Mouse (Mus musculus) stomach, embryonic 15.5 days (tissue): ENCODE results near the gene Oxct1. TPM values are rescaled to one million over a fixed set of nuclear protein-coding genes. Genes with fewer than 3 reads are reported as not detected.

ENCODE experiments used
- ATAC-seq: fragments of 200-750 bp; cut with Nextera tagmentation; 2 replicates; pipeline ENCODE4 v1.8.0; 2017; ENCODE audit warnings: low read depth, moderate number of reproducible peaks, moderate TSS enrichment; ENCODE audit not compliant: insufficient read depth, low FRiP score
- H3K27ac ChIP-seq: fragments of 300-500 bp; sonication (generic); 2 replicates; pipeline ENCODE4 v1.5.1; 2015; ENCODE audit warnings: mild to moderate bottlenecking, inconsistent platforms
- H3K27me3 ChIP-seq: fragments of 300-500 bp; sonication (generic); replicated peaks from 2 replicates; pipeline ENCODE4 v1.6.1; 2015; ENCODE audit warnings: inconsistent platforms
- H3K36me3 ChIP-seq: fragments of 300-500 bp; sonication (generic); 2 replicates; pipeline ENCODE4 v1.6.1; 2015; ENCODE audit warnings: inconsistent platforms
- H3K4me1 ChIP-seq: fragments of 300-500 bp; sonication (generic); 2 replicates; pipeline ENCODE4 v1.6.1; 2015; ENCODE audit warnings: inconsistent platforms
- H3K4me2 ChIP-seq: fragments of 300-500 bp; sonication (generic); 2 replicates; pipeline ENCODE4 v1.6.1; 2015; ENCODE audit warnings: mild to moderate bottlenecking, inconsistent platforms
- H3K4me3 ChIP-seq: fragments of 300-500 bp; sonication (generic); replicated peaks from 2 replicates; pipeline ENCODE4 v1.5.1; 2015; ENCODE audit warnings: inconsistent platforms
- H3K9ac ChIP-seq: fragments of 300-500 bp; sonication (generic); 2 replicates; pipeline ENCODE4 v1.6.1; 2015; ENCODE audit warnings: inconsistent platforms
- H3K9me3 ChIP-seq: fragments of 300-500 bp; sonication (generic); 2 replicates; pipeline ENCODE4 v1.6.1; 2016; ENCODE audit warnings: inconsistent platforms
- WGBS: fragments of 180-500 bp; shearing (Covaris S2); methylation state at CpG from one replicate; pipeline ENCODE4 v1.1.7; 2015; 5-methylcytosine and 5-hydroxymethylcytosine counted together
- polyA plus RNA-seq: library from polyadenylated mRNA; unstranded; fragments of >200 nt; fragmentation: Nextera tagmentation; extraction: Ambion mirVana; gene quantifications from 2 replicates; pipeline ENCODE4 v1.2.1, GENCODE M21; 2015

Oxct1 gene
- polyA plus RNA-seq, 1 experiment from 2014 or later = 191 TPM

- ATAC-seq = no peak
- Histone ChIP-seq H3K4me3 (no peak overlapping the region), H3K4me1 (no peaks in the 10 kb centered on the region), H3K27ac (no peak overlapping the region), H3K27me3 (no peaks in the 10 kb centered on the region), H3K36me3 (peaks cover 4% of the 10 kb centered on the region; the same call in 1 of the 2 replicates), H3K4me2 (no peak overlapping the region), H3K9me3 (no peaks in the 10 kb centered on the region), H3K9ac (no peak overlapping the region)
- 67% methylated on average over 3 of the region's 3 CpGs for WGBS
These were observed 7.2 kb downstream of the Oxct1 start for GRCm38 (mm10) chr15:4033168-4034004.

- no peak for ATAC-seq
These were observed 16.2 kb downstream of the Oxct1 start for GRCm38 (mm10) chr15:4042423-4042822.

GRCm38 (mm10) chr15:4043032-4043471 is 16.9 kb downstream of the Oxct1 start:
- H3K4me2 ChIP-seq = peak overlapping the region; percentile 30; the same call in 1 of the 2 replicates
- H3K9ac ChIP-seq = no peak overlapping the region
- peaks cover 6% of the 10 kb centered on the region; the same call in 1 of the 2 replicates for H3K36me3 ChIP-seq
- ATAC-seq = no peak
- no peak overlapping the region for H3K27ac ChIP-seq
- H3K4me3 ChIP-seq = no peak overlapping the region
- WGBS = 25% methylated on average over 4 of the region's 4 CpGs
- H3K27me3 ChIP-seq = no peaks in the 10 kb centered on the region
- no peaks in the 10 kb centered on the region for H3K9me3 ChIP-seq
- H3K4me1 ChIP-seq = no peaks in the 10 kb centered on the region

More at GRCm38 (mm10) chr15:4042423-4042822, 16.2 kb downstream of the Oxct1 start:
- Histone ChIP-seq H3K4me1 (no peaks in the 10 kb centered on the region), H3K27me3 (no peaks in the 10 kb centered on the region), H3K9ac (no peak overlapping the region), H3K4me2 (no peak overlapping the region), H3K9me3 (no peaks in the 10 kb centered on the region), H3K36me3 (peaks cover 6% of the 10 kb centered on the region; the same call in 1 of the 2 replicates), H3K4me3 (no peak overlapping the region), H3K27ac (no peak overlapping the region)
- WGBS = 60% methylated on average over 3 of the region's 3 CpGs

GRCm38 (mm10) chr15:4056627-4057026 is 30.4 kb downstream of the Oxct1 start:
- no peak overlapping the region for H3K9ac ChIP-seq
- WGBS = 20% methylated on average over 5 of the region's 5 CpGs
- no peak for ATAC-seq
- no peak overlapping the region for H3K4me2 ChIP-seq
- no peaks in the 10 kb centered on the region for H3K4me1 ChIP-seq
- no peak overlapping the region for H3K4me3 ChIP-seq
- H3K27me3 ChIP-seq = no peaks in the 10 kb centered on the region
- peaks cover 9% of the 10 kb centered on the region for H3K36me3 ChIP-seq
- no peak overlapping the region for H3K27ac ChIP-seq
- no peaks in the 10 kb centered on the region for H3K9me3 ChIP-seq

GRCm38 (mm10) chr15:4063574-4063973 is 37.4 kb downstream of the Oxct1 start:
- 86% methylated on average over 5 of the region's 5 CpGs for WGBS
- Histone ChIP-seq H3K27me3 (no peaks in the 10 kb centered on the region), H3K4me3 (no peak overlapping the region), H3K36me3 (peaks cover 7% of the 10 kb centered on the region; the same call in 1 of the 2 replicates), H3K27ac (no peak overlapping the region), H3K4me1 (no peaks in the 10 kb centered on the region), H3K9me3 (no peaks in the 10 kb centered on the region), H3K4me2 (no peak overlapping the region), H3K9ac (no peak overlapping the region)
- ATAC-seq = no peak

- no peak for ATAC-seq
- Histone ChIP-seq H3K27me3 (no peaks in the 10 kb centered on the region), H3K36me3 (peaks cover 7% of the 10 kb centered on the region; the same call in 1 of the 2 replicates), H3K4me2 (no peak overlapping the region), H3K4me1 (no peaks in the 10 kb centered on the region), H3K9me3 (no peaks in the 10 kb centered on the region), H3K9ac (no peak overlapping the region), H3K27ac (no peak overlapping the region), H3K4me3 (no peak overlapping the region)
- 83% methylated on average over 7 of the region's 7 CpGs for WGBS
These were observed 37.8 kb downstream of the Oxct1 start for GRCm38 (mm10) chr15:4064013-4064412.

GRCm38 (mm10) chr15:4064694-4065093 is 38.5 kb downstream of the Oxct1 start:
- Histone ChIP-seq H3K4me1 (no peaks in the 10 kb centered on the region), H3K4me2 (no peak overlapping the region), H3K4me3 (no peak overlapping the region), H3K9me3 (no peaks in the 10 kb centered on the region), H3K27me3 (no peaks in the 10 kb centered on the region), H3K27ac (no peak overlapping the region), H3K9ac (no peak overlapping the region), H3K36me3 (peaks cover 7% of the 10 kb centered on the region; the same call in 1 of the 2 replicates)
- 93% methylated on average over 5 of the region's 5 CpGs for WGBS
- ATAC-seq = no peak

GRCm38 (mm10) chr15:4067273-4067990 is 41.2 kb downstream of the Oxct1 start:
- Histone ChIP-seq H3K27ac (no peak overlapping the region), H3K36me3 (no peaks in the 10 kb centered on the region), H3K4me2 (no peak overlapping the region), H3K4me1 (no peaks in the 10 kb centered on the region), H3K9ac (no peak overlapping the region), H3K9me3 (no peaks in the 10 kb centered on the region), H3K27me3 (no peaks in the 10 kb centered on the region), H3K4me3 (no peak overlapping the region)
- no peak for ATAC-seq
- 75% methylated on average over 5 of the region's 5 CpGs for WGBS

GRCm38 (mm10) chr15:4077978-4078377 is 51.8 kb downstream of the Oxct1 start:
- no peak for ATAC-seq
- Histone ChIP-seq H3K4me3 (no peak overlapping the region), H3K4me1 (no peaks in the 10 kb centered on the region), H3K9me3 (no peaks in the 10 kb centered on the region), H3K36me3 (peaks cover 15% of the 10 kb centered on the region), H3K27me3 (no peaks in the 10 kb centered on the region), H3K9ac (no peak overlapping the region), H3K4me2 (no peak overlapping the region), H3K27ac (no peak overlapping the region)
- WGBS = 86% methylated on average over 4 of the region's 4 CpGs

- H3K9me3 ChIP-seq = no peaks in the 10 kb centered on the region
- H3K4me2 ChIP-seq = no peak overlapping the region
- no peak overlapping the region for H3K4me3 ChIP-seq
- no peak overlapping the region for H3K9ac ChIP-seq
- H3K27ac ChIP-seq = no peak overlapping the region
- no peaks in the 10 kb centered on the region for H3K27me3 ChIP-seq
- peaks cover 15% of the 10 kb centered on the region for H3K36me3 ChIP-seq
- H3K4me1 ChIP-seq = no peaks in the 10 kb centered on the region
- WGBS = 73% methylated on average over 5 of the region's 5 CpGs
- ATAC-seq = no peak
These were observed 52.6 kb downstream of the Oxct1 start for GRCm38 (mm10) chr15:4078785-4079184.

- Histone ChIP-seq H3K4me3 (no peak overlapping the region), H3K4me1 (no peaks in the 10 kb centered on the region), H3K9me3 (no peaks in the 10 kb centered on the region), H3K27me3 (no peaks in the 10 kb centered on the region), H3K27ac (no peak overlapping the region), H3K36me3 (peaks cover 15% of the 10 kb centered on the region), H3K9ac (no peak overlapping the region), H3K4me2 (no peak overlapping the region)
- WGBS = 88% methylated on average over 13 of the region's 13 CpGs
- ATAC-seq = 0 out of 2 replicates have a peak, but pooled peaks have one; percentile 39
These were observed 53.4 kb downstream of the Oxct1 start for GRCm38 (mm10) chr15:4079425-4080189.
